Mouse (Mus musculus): ENCODE results near the gene Rrp1.

GRCm38 (mm10) chr10:78442292-78442691 is 29.4 kb upstream of the Rrp1 start:
- TF ChIP-seq EP300 (IDR thresholded peaks at IDR 0.05; ENCODE audit: low read depth) (no peak), CTCF (IDR thresholded peaks at IDR 0.05; ENCODE audit: low read depth) (no peak)
